Mouse (Mus musculus): ENCODE measurements around the gene Cap2. TPM values are rescaled to one million over a fixed set of nuclear protein-coding genes. Genes with fewer than 3 reads are reported as not detected.

Cap2 gene
- polyA plus RNA-seq, 1 experiment = 134 TPM

DNA sequence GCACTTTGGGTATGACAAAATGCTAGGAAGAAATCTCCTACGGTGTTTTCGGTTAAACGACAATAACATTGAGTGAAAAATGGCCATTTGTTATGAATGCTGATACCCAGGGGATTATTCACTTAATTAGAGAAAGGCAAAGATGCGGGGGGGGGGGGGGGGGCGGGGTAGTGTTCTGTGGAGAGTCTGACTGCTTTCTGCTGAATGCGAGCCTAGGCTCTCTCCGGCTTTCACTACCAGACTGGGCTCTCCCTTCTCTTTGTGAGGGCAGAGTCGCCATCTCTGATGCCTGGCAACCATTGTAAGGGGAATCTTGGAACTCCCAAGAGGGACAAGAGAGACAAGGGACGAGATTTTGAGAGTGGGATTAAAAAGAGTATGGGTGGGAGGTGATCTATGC is 43.4 kb downstream of the Cap2 start:
- Histone ChIP-seq H3K27me3 (ENCODE audit: control insufficient read depth, insufficient read depth, low read length) (no peaks in the 10 kb centered on the region), H3K36me3 (ENCODE audit: control insufficient read depth, insufficient read depth, low read length) (no peaks in the 10 kb centered on the region), H3K27ac (ENCODE audit: control insufficient read depth, insufficient read depth, low read depth, low read length) (no peak overlapping the region), H3K4me3 (ENCODE audit: control insufficient read depth, low read depth, low read length) (no peak overlapping the region), H3K4me1 (ENCODE audit: control insufficient read depth, insufficient read depth, low read length) (no peaks in the 10 kb centered on the region)
- TF ChIP-seq POLR2A (IDR thresholded peaks at IDR 0.05; ENCODE audit: control insufficient read depth, low read depth, low read length) (no peak), CTCF (IDR thresholded peaks at IDR 0.05; ENCODE audit: control insufficient read depth, insufficient read depth, insufficient replicate concordance, low read depth, low read length) (no peak)

GRCm38 (mm10) chr13:46546846-46547245 is 45.2 kb downstream of the Cap2 start:
- H3K4me1 ChIP-seq (ENCODE audit: control insufficient read depth, insufficient read depth, low read length) = no peaks in the 10 kb centered on the region
- H3K27me3 ChIP-seq (ENCODE audit: control insufficient read depth, insufficient read depth, low read length) = no peaks in the 10 kb centered on the region
- no peak for TF ChIP-seq CTCF (IDR thresholded peaks at IDR 0.05; ENCODE audit: control insufficient read depth, insufficient read depth, insufficient replicate concordance, low read depth, low read length)
- no peak for TF ChIP-seq POLR2A (IDR thresholded peaks at IDR 0.05; ENCODE audit: control insufficient read depth, low read depth, low read length)
- no peak overlapping the region for H3K4me3 ChIP-seq (ENCODE audit: control insufficient read depth, low read depth, low read length)
- H3K27ac ChIP-seq (ENCODE audit: control insufficient read depth, insufficient read depth, low read depth, low read length) = no peak overlapping the region
- H3K36me3 ChIP-seq (ENCODE audit: control insufficient read depth, insufficient read depth, low read length) = no peaks in the 10 kb centered on the region

- no peaks in the 10 kb centered on the region for H3K4me1 ChIP-seq (ENCODE audit: control insufficient read depth, insufficient read depth, low read length)
- no peak overlapping the region for H3K27ac ChIP-seq (ENCODE audit: control insufficient read depth, insufficient read depth, low read depth, low read length)
- no peak overlapping the region for H3K4me3 ChIP-seq (ENCODE audit: control insufficient read depth, low read depth, low read length)
- no peaks in the 10 kb centered on the region for H3K36me3 ChIP-seq (ENCODE audit: control insufficient read depth, insufficient read depth, low read length)
- H3K27me3 ChIP-seq (ENCODE audit: control insufficient read depth, insufficient read depth, low read length) = no peaks in the 10 kb centered on the region
- TF ChIP-seq CTCF (IDR thresholded peaks at IDR 0.05; ENCODE audit: control insufficient read depth, insufficient read depth, insufficient replicate concordance, low read depth, low read length) (no peak), POLR2A (IDR thresholded peaks at IDR 0.05; ENCODE audit: control insufficient read depth, low read depth, low read length) (no peak)
These were observed 45.6 kb downstream of the Cap2 start for GRCm38 (mm10) chr13:46547253-46547652.

GRCm38 (mm10) chr13:46548132-46548531 is 46.5 kb downstream of the Cap2 start:
- Histone ChIP-seq H3K27ac (ENCODE audit: control insufficient read depth, insufficient read depth, low read depth, low read length) (no peak overlapping the region), H3K27me3 (ENCODE audit: control insufficient read depth, insufficient read depth, low read length) (no peaks in the 10 kb centered on the region), H3K4me3 (ENCODE audit: control insufficient read depth, low read depth, low read length) (no peak overlapping the region), H3K4me1 (ENCODE audit: control insufficient read depth, insufficient read depth, low read length) (no peaks in the 10 kb centered on the region), H3K36me3 (ENCODE audit: control insufficient read depth, insufficient read depth, low read length) (no peaks in the 10 kb centered on the region)
- TF ChIP-seq POLR2A (IDR thresholded peaks at IDR 0.05; ENCODE audit: control insufficient read depth, low read depth, low read length) = no peak
- no peak for TF ChIP-seq CTCF (IDR thresholded peaks at IDR 0.05; ENCODE audit: control insufficient read depth, insufficient read depth, insufficient replicate concordance, low read depth, low read length)

DNA sequence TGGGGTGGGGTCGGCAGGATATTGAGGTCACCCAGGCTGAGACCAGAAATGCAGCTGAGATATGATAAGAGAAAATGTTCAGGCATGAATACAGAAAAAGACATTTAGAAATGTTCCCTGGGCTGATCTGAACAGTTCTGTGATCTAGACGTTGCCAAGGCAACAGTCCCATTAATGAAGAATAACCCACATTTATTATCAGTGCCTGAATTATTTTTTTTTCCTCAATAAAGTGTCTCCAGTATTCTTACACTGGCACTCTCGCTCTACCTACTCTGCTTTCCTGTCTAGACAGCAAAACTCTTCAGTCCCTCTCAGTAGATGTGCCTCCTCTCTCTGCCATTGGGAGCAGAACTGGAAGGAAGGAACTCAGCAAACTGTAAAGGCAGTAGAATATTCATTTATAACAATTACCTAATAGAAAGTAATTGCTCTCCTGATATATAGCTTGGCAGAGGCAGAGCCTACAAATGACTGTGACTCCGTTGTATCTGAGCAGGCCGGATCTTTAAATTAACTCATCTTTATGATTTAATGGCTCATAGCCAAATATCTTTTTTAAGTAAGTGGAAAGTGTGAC is 47.0 kb downstream of the Cap2 start:
- Histone ChIP-seq H3K4me3 (ENCODE audit: control insufficient read depth, low read depth, low read length) (no peak overlapping the region), H3K4me1 (ENCODE audit: control insufficient read depth, insufficient read depth, low read length) (no peaks in the 10 kb centered on the region), H3K27ac (ENCODE audit: control insufficient read depth, insufficient read depth, low read depth, low read length) (no peak overlapping the region), H3K27me3 (ENCODE audit: control insufficient read depth, insufficient read depth, low read length) (no peaks in the 10 kb centered on the region), H3K36me3 (ENCODE audit: control insufficient read depth, insufficient read depth, low read length) (no peaks in the 10 kb centered on the region)
- TF ChIP-seq CTCF (IDR thresholded peaks at IDR 0.05; ENCODE audit: control insufficient read depth, insufficient read depth, insufficient replicate concordance, low read depth, low read length) = no peak
- TF ChIP-seq POLR2A (IDR thresholded peaks at IDR 0.05; ENCODE audit: control insufficient read depth, low read depth, low read length) = no peak

DNA sequence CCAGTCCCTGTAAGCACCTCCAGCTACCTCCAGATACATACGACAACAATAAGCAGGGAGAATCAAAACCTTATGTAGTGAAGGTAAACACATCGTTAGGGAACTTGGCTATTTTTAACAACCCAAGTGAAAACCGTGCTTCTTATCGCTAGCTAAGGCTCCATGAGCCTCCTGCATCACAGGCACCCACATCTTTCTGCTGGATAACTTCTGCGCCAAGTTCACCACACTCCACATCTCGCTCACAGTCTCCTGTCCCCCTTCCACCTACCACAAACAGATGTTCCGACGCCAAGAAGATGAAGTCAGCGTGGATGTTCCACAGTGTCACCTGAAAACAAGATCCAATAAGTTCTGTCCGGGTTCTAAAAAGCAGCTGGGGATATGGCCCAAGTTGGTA is 49.0 kb downstream of the Cap2 start:
- H3K36me3 ChIP-seq (ENCODE audit: control insufficient read depth, insufficient read depth, low read length) = no peaks in the 10 kb centered on the region
- no peaks in the 10 kb centered on the region for H3K4me1 ChIP-seq (ENCODE audit: control insufficient read depth, insufficient read depth, low read length)
- H3K27ac ChIP-seq (ENCODE audit: control insufficient read depth, insufficient read depth, low read depth, low read length) = no peak overlapping the region
- no peaks in the 10 kb centered on the region for H3K27me3 ChIP-seq (ENCODE audit: control insufficient read depth, insufficient read depth, low read length)
- H3K4me3 ChIP-seq (ENCODE audit: control insufficient read depth, low read depth, low read length) = no peak overlapping the region
- TF ChIP-seq POLR2A (IDR thresholded peaks at IDR 0.05; ENCODE audit: control insufficient read depth, low read depth, low read length) = no peak
- no peak for TF ChIP-seq CTCF (IDR thresholded peaks at IDR 0.05; ENCODE audit: control insufficient read depth, insufficient read depth, insufficient replicate concordance, low read depth, low read length)

DNA sequence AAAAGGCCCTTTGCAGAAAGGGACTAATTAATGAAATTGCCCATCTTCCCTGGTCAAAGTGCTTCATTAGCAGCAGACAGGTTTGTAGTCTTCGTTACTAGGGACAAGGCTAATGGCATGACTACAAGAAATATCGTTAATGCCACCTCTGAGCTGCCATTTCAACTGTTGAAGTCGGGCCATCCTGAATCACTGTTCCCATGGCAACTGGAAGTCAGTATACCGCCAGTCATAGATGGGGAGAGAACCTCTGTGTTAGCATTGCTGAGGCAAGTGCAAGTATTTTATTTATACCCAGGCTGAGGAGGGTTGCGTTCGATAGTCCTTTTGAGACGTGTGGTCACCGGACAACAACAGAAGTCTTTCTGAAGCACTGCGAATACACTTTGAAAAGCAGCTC is 53.1 kb downstream of the Cap2 start:
- H3K27me3 ChIP-seq (ENCODE audit: control insufficient read depth, insufficient read depth, low read length) = no peaks in the 10 kb centered on the region
- TF ChIP-seq CTCF (IDR thresholded peaks at IDR 0.05; ENCODE audit: control insufficient read depth, insufficient read depth, insufficient replicate concordance, low read depth, low read length) (no peak), POLR2A (IDR thresholded peaks at IDR 0.05; ENCODE audit: control insufficient read depth, low read depth, low read length) (no peak)
- no peak overlapping the region for H3K27ac ChIP-seq (ENCODE audit: control insufficient read depth, insufficient read depth, low read depth, low read length)
- no peaks in the 10 kb centered on the region for H3K4me1 ChIP-seq (ENCODE audit: control insufficient read depth, insufficient read depth, low read length)
- no peak overlapping the region for H3K4me3 ChIP-seq (ENCODE audit: control insufficient read depth, low read depth, low read length)
- no peaks in the 10 kb centered on the region for H3K36me3 ChIP-seq (ENCODE audit: control insufficient read depth, insufficient read depth, low read length)

- H3K27me3 ChIP-seq (ENCODE audit: control insufficient read depth, insufficient read depth, low read length) = no peaks in the 10 kb centered on the region
These were observed 64.3 kb downstream of the Cap2 start for GRCm38 (mm10) chr13:46565913-46566312.

More at GRCm38 (mm10) chr13:46565913-46566312, 64.3 kb downstream of the Cap2 start:
- Histone ChIP-seq H3K36me3 (ENCODE audit: control insufficient read depth, insufficient read depth, low read length) (no peaks in the 10 kb centered on the region), H3K4me3 (ENCODE audit: control insufficient read depth, low read depth, low read length) (no peak overlapping the region), H3K4me1 (ENCODE audit: control insufficient read depth, insufficient read depth, low read length) (no peaks in the 10 kb centered on the region), H3K27ac (ENCODE audit: control insufficient read depth, insufficient read depth, low read depth, low read length) (no peak overlapping the region)
- no peak for TF ChIP-seq CTCF (IDR thresholded peaks at IDR 0.05; ENCODE audit: control insufficient read depth, insufficient read depth, insufficient replicate concordance, low read depth, low read length)
- TF ChIP-seq POLR2A (IDR thresholded peaks at IDR 0.05; ENCODE audit: control insufficient read depth, low read depth, low read length) = no peak

All from testis, adult 2 months (tissue).